Mouse (Mus musculus): ENCODE data around the gene Zfp503. TPM values are rescaled to one million over a fixed set of nuclear protein-coding genes. Genes with fewer than 3 reads are reported as not detected.

Gene Zfp503
- polyA plus RNA-seq (2015; fragmentation: Nextera tagmentation; extraction: Ambion mirVana): 16.9 and 20.4 TPM in 2 replicates

DNA sequence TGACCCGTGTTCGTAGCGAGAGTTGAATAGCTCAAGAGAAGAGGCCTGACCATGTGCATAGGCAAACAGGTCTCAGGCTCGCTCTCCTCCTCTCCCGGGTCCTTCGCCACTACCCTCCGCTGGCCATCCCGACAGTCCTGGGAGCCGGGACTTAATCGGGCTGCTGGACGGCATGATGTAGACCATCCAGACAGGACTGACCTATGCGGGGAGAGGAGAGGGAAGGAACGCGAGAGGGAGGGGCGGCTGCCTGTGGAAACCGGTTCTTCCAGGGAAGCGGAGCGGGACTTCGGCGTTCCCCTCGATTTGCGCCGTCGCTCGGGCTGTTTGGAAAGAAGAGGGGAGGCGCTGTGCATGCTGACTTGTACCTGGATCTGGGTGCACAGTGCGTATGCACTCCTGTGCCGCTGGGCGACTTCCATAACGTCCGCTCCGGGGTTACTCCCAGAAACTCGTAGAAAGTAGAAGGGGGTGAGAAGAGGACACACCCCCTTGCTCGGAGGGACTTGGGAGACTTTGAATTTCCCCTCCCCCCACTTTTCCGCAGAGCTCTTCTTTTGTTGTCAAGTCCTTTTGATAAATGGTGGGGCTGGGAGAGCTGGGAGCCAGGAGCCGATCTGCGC is at the start of gene Zfp503:
Gene Zfp503, minus strand, starts transcription at position 311 of the 623 bp plus-strand sequence.
- peak within 1 kb of the TSS; percentile 78 for H3K9ac ChIP-seq
- peaks cover 13% of the 10 kb centered on the region for H3K36me3 ChIP-seq
- peak within 1 kb of the TSS; percentile 91 for H3K4me3 ChIP-seq
- peaks cover 67% of the 10 kb centered on the region for H3K4me1 ChIP-seq (replicated peaks)
- no peaks in the 10 kb centered on the region for H3K9me3 ChIP-seq
- WGBS: under 1% methylated on average over 37 of the region's 37 CpGs
- peak within 1 kb of the TSS; percentile 91 for H3K27ac ChIP-seq (replicated peaks)
- no peak for ATAC-seq (ENCODE audit: low read depth)
- peaks cover 13% of the 10 kb centered on the region; the same call in 1 of the 2 replicates for H3K27me3 ChIP-seq
- peak within 1 kb of the TSS; percentile 91 for H3K4me2 ChIP-seq

- Histone ChIP-seq H3K4me2 (peak overlapping the region; percentile 37), H3K36me3 (no peaks in the 10 kb centered on the region), H3K27me3 (no peaks in the 10 kb centered on the region; the same call in 1 of the 2 replicates), H3K9ac (peak overlapping the region; percentile 38; the same call in 1 of the 2 replicates), H3K9me3 (no peaks in the 10 kb centered on the region), H3K4me1 (replicated peaks) (peaks cover 31% of the 10 kb centered on the region), H3K27ac (replicated peaks) (no peak overlapping the region), H3K4me3 (no peak overlapping the region)
- no peak for ATAC-seq (ENCODE audit: low read depth)
- WGBS: 29% methylated on average over 16 of the region's 16 CpGs
Observed at GRCm38 (mm10) chr14:22037498-22038131, 48.2 kb upstream of the Zfp503 start.

GRCm38 (mm10) chr14:22036802-22037497 is 47.5 kb upstream of the Zfp503 start:
- WGBS: 33% methylated on average over 12 of the region's 12 CpGs
- H3K4me1 ChIP-seq (replicated peaks): peaks cover 31% of the 10 kb centered on the region

DNA sequence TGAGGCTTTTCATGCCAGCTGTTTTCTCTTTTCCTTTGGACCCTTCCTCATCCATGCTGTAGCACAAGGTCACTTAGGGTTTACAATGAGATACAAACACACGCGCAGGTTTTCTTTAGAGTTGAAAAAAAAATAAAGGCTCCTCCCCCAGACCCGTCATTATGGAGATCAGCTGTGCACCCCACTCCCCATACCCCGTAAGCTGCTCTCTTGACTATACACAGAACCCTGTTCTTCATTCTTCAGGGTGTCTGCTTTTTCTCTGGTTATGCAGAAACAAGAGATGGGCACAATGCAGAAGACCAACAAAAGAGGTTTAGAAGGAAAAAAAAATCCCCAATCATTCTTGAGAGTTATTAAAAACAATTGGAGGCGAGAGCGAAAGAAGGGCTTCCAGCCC is 46.9 kb upstream of the Zfp503 start:
- Histone ChIP-seq H3K36me3 (no peaks in the 10 kb centered on the region), H3K4me2 (0 out of 2 replicates have a peak overlapping the region, but pooled peaks have one; percentile 4), H3K9me3 (no peaks in the 10 kb centered on the region), H3K9ac (no peak overlapping the region), H3K27ac (replicated peaks) (no peak overlapping the region; the same call in 1 of the 2 replicates), H3K27me3 (no peaks in the 10 kb centered on the region; the same call in 1 of the 2 replicates), H3K4me1 (replicated peaks) (peaks cover 31% of the 10 kb centered on the region), H3K4me3 (no peak overlapping the region)
- no peak for ATAC-seq (ENCODE audit: low read depth)
- 32% methylated on average over 6 of the region's 6 CpGs for WGBS

More at GRCm38 (mm10) chr14:22036802-22037497, 47.5 kb upstream of the Zfp503 start:
- H3K4me3 ChIP-seq: no peak overlapping the region
- ATAC-seq (ENCODE audit: low read depth): no peak
- H3K4me2 ChIP-seq: peak overlapping the region; percentile 37
- H3K9me3 ChIP-seq: no peaks in the 10 kb centered on the region
- no peaks in the 10 kb centered on the region; the same call in 1 of the 2 replicates for H3K27me3 ChIP-seq
- no peak overlapping the region; the same call in 1 of the 2 replicates for H3K27ac ChIP-seq (replicated peaks)
- no peak overlapping the region for H3K9ac ChIP-seq
- H3K36me3 ChIP-seq: no peaks in the 10 kb centered on the region

GRCm38 (mm10) chr14:22035900-22036299 is 46.5 kb upstream of the Zfp503 start:
- Histone ChIP-seq H3K9ac (no peak overlapping the region), H3K4me3 (no peak overlapping the region), H3K9me3 (no peaks in the 10 kb centered on the region), H3K36me3 (no peaks in the 10 kb centered on the region), H3K4me2 (0 out of 2 replicates have a peak overlapping the region, but pooled peaks have one; percentile 4), H3K4me1 (replicated peaks) (peaks cover 31% of the 10 kb centered on the region), H3K27ac (replicated peaks) (no peak overlapping the region), H3K27me3 (no peaks in the 10 kb centered on the region)
- peak; percentile 79; the same call in 1 of the 2 replicates for ATAC-seq (ENCODE audit: low read depth)
- 16% methylated on average over 3 of the region's 3 CpGs for WGBS

GRCm38 (mm10) chr14:22023533-22023932 is 34.1 kb upstream of the Zfp503 start:
- WGBS: 77% methylated on average over 4 of the region's 4 CpGs
- H3K27ac ChIP-seq (replicated peaks): no peak overlapping the region
- peaks cover 18% of the 10 kb centered on the region for H3K4me1 ChIP-seq (replicated peaks)
- H3K4me3 ChIP-seq: no peak overlapping the region
- H3K36me3 ChIP-seq: no peaks in the 10 kb centered on the region
- no peak for ATAC-seq (ENCODE audit: low read depth)
- no peaks in the 10 kb centered on the region for H3K9me3 ChIP-seq
- H3K9ac ChIP-seq: no peak overlapping the region
- H3K27me3 ChIP-seq: peaks cover 20% of the 10 kb centered on the region
- no peak overlapping the region for H3K4me2 ChIP-seq

DNA sequence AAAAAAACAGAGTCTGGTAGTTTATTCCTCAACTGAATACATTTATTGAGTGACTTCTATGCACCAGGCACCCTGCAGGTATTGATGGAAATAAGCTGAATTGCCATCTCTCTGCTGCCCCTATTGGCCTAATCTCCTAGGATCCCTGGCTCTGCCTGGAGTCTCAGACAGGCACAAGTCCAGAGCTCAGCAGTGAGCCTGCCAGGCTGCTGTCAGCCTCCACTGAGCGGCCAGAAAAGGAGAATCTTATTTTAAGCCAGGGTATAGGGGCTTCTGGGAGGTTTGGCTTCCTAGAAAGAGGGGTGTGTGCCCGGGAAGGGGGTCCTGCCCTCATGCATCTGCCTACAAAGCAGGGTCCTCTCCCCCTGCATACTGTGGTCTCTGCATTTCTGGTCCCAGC is 31.5 kb upstream of the Zfp503 start:
- peaks cover 37% of the 10 kb centered on the region for H3K27me3 ChIP-seq
- H3K4me2 ChIP-seq: no peak overlapping the region
- no peak overlapping the region; the same call in 1 of the 2 replicates for H3K27ac ChIP-seq (replicated peaks)
- H3K9me3 ChIP-seq: no peaks in the 10 kb centered on the region
- peaks cover 18% of the 10 kb centered on the region for H3K4me1 ChIP-seq (replicated peaks)
- no peak overlapping the region for H3K9ac ChIP-seq
- 6% methylated on average over 2 of the region's 2 CpGs for WGBS
- H3K4me3 ChIP-seq: no peak overlapping the region
- peak; percentile 73; the same call in 1 of the 2 replicates for ATAC-seq (ENCODE audit: low read depth)
- no peaks in the 10 kb centered on the region for H3K36me3 ChIP-seq

- H3K36me3 ChIP-seq: no peaks in the 10 kb centered on the region
- ATAC-seq (ENCODE audit: low read depth): no peak
- H3K27me3 ChIP-seq: peaks cover 39% of the 10 kb centered on the region
- peaks cover 18% of the 10 kb centered on the region for H3K4me1 ChIP-seq (replicated peaks)
- H3K4me3 ChIP-seq: peak overlapping the region; percentile 34
- no peak overlapping the region for H3K27ac ChIP-seq (replicated peaks)
- H3K9me3 ChIP-seq: no peaks in the 10 kb centered on the region
- H3K9ac ChIP-seq: peak overlapping the region; percentile 60
- 42% methylated on average over 12 of the region's 12 CpGs for WGBS
- peak overlapping the region; percentile 69 for H3K4me2 ChIP-seq
Observed at GRCm38 (mm10) chr14:22019949-22020845, 30.8 kb upstream of the Zfp503 start.

DNA sequence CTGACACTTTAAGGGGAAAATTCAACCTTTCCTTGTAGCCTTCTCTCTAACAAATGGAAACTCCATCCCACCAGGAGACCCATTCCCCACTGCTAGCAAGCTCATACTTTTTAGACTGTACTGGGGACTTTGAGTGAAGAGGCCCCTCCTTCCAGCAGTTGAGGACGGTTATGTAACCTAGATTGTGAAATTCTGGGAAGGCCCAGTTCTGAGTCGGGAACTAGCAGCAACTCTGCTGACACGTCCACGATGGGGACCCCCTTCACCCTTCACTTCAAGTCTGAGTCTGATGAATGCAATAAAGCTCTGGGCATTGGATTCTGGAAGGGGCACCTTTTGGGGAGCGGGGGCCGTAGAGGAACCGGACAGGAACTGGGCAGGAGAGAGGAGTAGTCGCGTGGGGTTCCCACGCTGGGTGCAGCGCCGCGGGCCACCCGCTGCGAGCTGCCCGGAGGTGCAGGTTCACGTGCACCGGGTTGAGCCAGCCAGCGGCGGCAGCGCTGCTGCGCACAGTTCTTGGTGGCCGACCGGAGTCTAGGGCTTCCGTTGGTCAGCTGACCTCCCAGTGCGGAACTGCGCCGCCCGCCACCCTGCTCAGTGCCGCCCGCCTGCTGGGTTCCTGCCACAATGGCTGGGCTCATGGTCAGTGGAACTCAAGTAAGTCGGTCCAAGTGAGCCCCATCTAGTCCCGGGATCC is 30.0 kb upstream of the Zfp503 start, which contains the start of gene Lrmda:
Gene Lrmda, plus strand, starts transcription at position 461 of the 697 bp plus-strand sequence.
- peak within 1 kb of the TSS; percentile 69 for H3K4me2 ChIP-seq
- peaks cover 39% of the 10 kb centered on the region for H3K27me3 ChIP-seq
- H3K4me1 ChIP-seq (replicated peaks): peaks cover 18% of the 10 kb centered on the region
- no peaks in the 10 kb centered on the region for H3K9me3 ChIP-seq
- H3K27ac ChIP-seq (replicated peaks): no peak within 1 kb of the TSS
- no peaks in the 10 kb centered on the region for H3K36me3 ChIP-seq
- peak within 1 kb of the TSS; percentile 34 for H3K4me3 ChIP-seq
- peak; percentile 74 for ATAC-seq (ENCODE audit: low read depth)
- 5% methylated on average over 33 of the region's 33 CpGs for WGBS
- peak within 1 kb of the TSS; percentile 60 for H3K9ac ChIP-seq

DNA sequence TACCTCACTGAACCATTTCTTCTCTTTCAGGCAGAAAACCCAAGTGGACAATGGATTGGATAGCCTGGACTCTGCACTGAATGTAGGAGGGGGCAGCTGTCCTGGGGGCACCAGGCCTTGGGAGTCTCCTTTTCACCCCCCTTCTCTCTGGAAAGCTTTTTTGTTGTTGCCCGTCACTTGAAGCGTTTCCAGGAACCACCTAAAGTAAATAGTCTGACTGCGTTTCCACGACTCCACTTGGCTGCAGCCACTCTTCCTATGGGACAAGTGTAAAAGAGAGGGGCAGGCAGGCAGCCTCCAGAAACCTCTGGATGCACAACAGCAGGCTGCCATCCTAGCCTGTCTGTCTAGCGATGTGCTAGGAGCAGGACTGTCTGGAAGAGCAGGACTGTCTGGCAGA is 27.6 kb upstream of the Zfp503 start:
- Histone ChIP-seq H3K27ac (replicated peaks) (no peak overlapping the region), H3K9ac (no peak overlapping the region), H3K4me1 (replicated peaks) (peaks cover 18% of the 10 kb centered on the region), H3K4me3 (no peak overlapping the region), H3K27me3 (peaks cover 39% of the 10 kb centered on the region), H3K36me3 (no peaks in the 10 kb centered on the region), H3K4me2 (no peak overlapping the region), H3K9me3 (no peaks in the 10 kb centered on the region)
- ATAC-seq (ENCODE audit: low read depth): no peak
- WGBS: 69% methylated on average over 5 of the region's 5 CpGs

- H3K4me1 ChIP-seq (replicated peaks): peaks cover 7% of the 10 kb centered on the region
- 58% methylated on average over 4 of the region's 4 CpGs for WGBS
- no peak overlapping the region for H3K9ac ChIP-seq
- no peak overlapping the region for H3K4me2 ChIP-seq
- no peak overlapping the region for H3K27ac ChIP-seq (replicated peaks)
- H3K4me3 ChIP-seq: no peak overlapping the region
- ATAC-seq (ENCODE audit: low read depth): no peak
- no peaks in the 10 kb centered on the region for H3K36me3 ChIP-seq
- no peaks in the 10 kb centered on the region for H3K9me3 ChIP-seq
- H3K27me3 ChIP-seq: peaks cover 32% of the 10 kb centered on the region
Observed at GRCm38 (mm10) chr14:22014781-22015180, 25.4 kb upstream of the Zfp503 start.

Measured in neural tube, embryonic 13.5 days (tissue).